Mouse (Mus musculus): ENCODE results near the gene Hrh2. TPM values are rescaled to one million over a fixed set of nuclear protein-coding genes. Genes with fewer than 3 reads are reported as not detected.

Hrh2 gene
- polyA plus RNA-seq, 1 experiment from 2014 or later = 0.11 TPM

DNA sequence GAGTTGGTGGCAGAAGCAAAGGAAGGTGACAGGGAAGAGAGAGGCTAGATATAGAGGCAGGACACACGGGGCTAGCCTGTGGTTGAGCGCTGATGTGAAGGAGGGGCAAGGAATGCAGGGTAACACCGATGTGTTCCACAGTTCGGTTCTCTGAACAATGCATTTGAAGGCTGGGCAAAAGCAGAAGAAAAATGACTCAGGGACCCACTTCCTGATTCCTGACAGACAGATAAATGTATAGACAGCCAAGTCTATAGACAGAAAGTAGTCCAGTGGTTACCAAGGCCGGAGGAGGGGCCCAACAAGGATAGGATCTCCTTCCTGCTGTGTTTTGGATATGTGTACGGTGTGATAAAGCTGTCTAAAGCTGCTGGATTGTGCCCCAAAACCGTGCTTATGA lies 13.3 kb downstream of the Hrh2 start:
- Histone ChIP-seq H3K4me2 (replicated peaks) (no peak overlapping the region), H3K4me3 (replicated peaks) (no peak overlapping the region), H3K27ac (no peak overlapping the region), H3K36me3 (no peaks in the 10 kb centered on the region), H3K9me3 (no peaks in the 10 kb centered on the region), H3K27me3 (replicated peaks) (no peaks in the 10 kb centered on the region), H3K9ac (no peak overlapping the region), H3K4me1 (replicated peaks) (no peaks in the 10 kb centered on the region)
- ATAC-seq = no peak
- WGBS = 69% methylated on average over 7 of the region's 7 CpGs

- no peak overlapping the region for H3K4me2 ChIP-seq (replicated peaks)
Measured at GRCm38 (mm10) chr13:54206140-54206753, 14.3 kb downstream of the Hrh2 start.

GRCm38 (mm10) chr13:54209476-54210253 lies 17.7 kb downstream of the Hrh2 start:
- no peaks in the 10 kb centered on the region for H3K27me3 ChIP-seq (replicated peaks)
- no peaks in the 10 kb centered on the region for H3K4me1 ChIP-seq (replicated peaks)
- no peak overlapping the region for H3K4me3 ChIP-seq (replicated peaks)
- no peak overlapping the region for H3K9ac ChIP-seq
- 58% methylated on average over 8 of the region's 8 CpGs for WGBS
- no peaks in the 10 kb centered on the region for H3K9me3 ChIP-seq
- no peak overlapping the region for H3K4me2 ChIP-seq (replicated peaks)
- no peak overlapping the region for H3K27ac ChIP-seq
- ATAC-seq = no peak
- no peaks in the 10 kb centered on the region for H3K36me3 ChIP-seq

More at GRCm38 (mm10) chr13:54206140-54206753, 14.3 kb downstream of the Hrh2 start:
- no peaks in the 10 kb centered on the region for H3K36me3 ChIP-seq
- no peak overlapping the region for H3K27ac ChIP-seq
- H3K9ac ChIP-seq = no peak overlapping the region
- no peak for ATAC-seq
- no peaks in the 10 kb centered on the region for H3K27me3 ChIP-seq (replicated peaks)
- 78% methylated on average over 9 of the region's 9 CpGs for WGBS
- H3K9me3 ChIP-seq = no peaks in the 10 kb centered on the region
- H3K4me3 ChIP-seq (replicated peaks) = no peak overlapping the region
- no peaks in the 10 kb centered on the region for H3K4me1 ChIP-seq (replicated peaks)

- Histone ChIP-seq H3K9me3 (no peaks in the 10 kb centered on the region), H3K4me2 (replicated peaks) (no peak overlapping the region), H3K27ac (no peak overlapping the region), H3K4me1 (replicated peaks) (no peaks in the 10 kb centered on the region), H3K36me3 (no peaks in the 10 kb centered on the region), H3K9ac (no peak overlapping the region), H3K27me3 (replicated peaks) (no peaks in the 10 kb centered on the region), H3K4me3 (replicated peaks) (no peak overlapping the region)
- WGBS = 42% methylated on average over 10 of the region's 10 CpGs
- no peak for ATAC-seq
Measured at GRCm38 (mm10) chr13:54211528-54212488, 19.9 kb downstream of the Hrh2 start.

DNA sequence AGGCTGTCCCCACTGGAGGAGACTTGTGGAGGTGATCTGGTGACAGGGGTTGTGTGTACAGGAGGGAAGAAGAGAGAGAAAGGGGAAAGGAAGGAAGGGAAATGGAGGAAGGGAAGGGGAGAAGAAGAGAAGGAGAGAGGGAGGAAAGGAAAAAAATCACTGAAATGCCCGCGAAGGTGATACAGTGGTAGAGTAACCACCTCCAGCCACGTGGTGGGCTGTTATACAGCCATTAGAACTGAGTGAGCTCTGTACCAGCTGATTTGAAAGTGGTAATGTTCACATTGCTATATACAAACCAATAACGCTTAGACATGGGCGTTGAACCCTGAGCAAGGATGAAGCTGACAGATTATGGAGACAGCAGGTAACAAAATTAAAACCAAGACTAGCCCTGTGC lies 20.6 kb downstream of the Hrh2 start:
- WGBS = 65% methylated on average over 5 of the region's 5 CpGs
- Histone ChIP-seq H3K4me1 (replicated peaks) (no peaks in the 10 kb centered on the region), H3K36me3 (no peaks in the 10 kb centered on the region), H3K9me3 (no peaks in the 10 kb centered on the region), H3K4me2 (replicated peaks) (no peak overlapping the region), H3K27ac (no peak overlapping the region), H3K9ac (no peak overlapping the region), H3K27me3 (replicated peaks) (no peaks in the 10 kb centered on the region), H3K4me3 (replicated peaks) (no peak overlapping the region)
- no peak for ATAC-seq

- H3K4me1 ChIP-seq (replicated peaks) = no peaks in the 10 kb centered on the region
- H3K4me2 ChIP-seq (replicated peaks) = no peak overlapping the region
- H3K27me3 ChIP-seq (replicated peaks) = no peaks in the 10 kb centered on the region
- H3K27ac ChIP-seq = no peak overlapping the region
- H3K36me3 ChIP-seq = no peaks in the 10 kb centered on the region
- no peak overlapping the region for H3K9ac ChIP-seq
- 53% methylated on average over 5 of the region's 5 CpGs for WGBS
- no peak overlapping the region for H3K4me3 ChIP-seq (replicated peaks)
- no peaks in the 10 kb centered on the region for H3K9me3 ChIP-seq
- ATAC-seq = no peak
Measured at GRCm38 (mm10) chr13:54215266-54215665, 23.3 kb downstream of the Hrh2 start.

DNA sequence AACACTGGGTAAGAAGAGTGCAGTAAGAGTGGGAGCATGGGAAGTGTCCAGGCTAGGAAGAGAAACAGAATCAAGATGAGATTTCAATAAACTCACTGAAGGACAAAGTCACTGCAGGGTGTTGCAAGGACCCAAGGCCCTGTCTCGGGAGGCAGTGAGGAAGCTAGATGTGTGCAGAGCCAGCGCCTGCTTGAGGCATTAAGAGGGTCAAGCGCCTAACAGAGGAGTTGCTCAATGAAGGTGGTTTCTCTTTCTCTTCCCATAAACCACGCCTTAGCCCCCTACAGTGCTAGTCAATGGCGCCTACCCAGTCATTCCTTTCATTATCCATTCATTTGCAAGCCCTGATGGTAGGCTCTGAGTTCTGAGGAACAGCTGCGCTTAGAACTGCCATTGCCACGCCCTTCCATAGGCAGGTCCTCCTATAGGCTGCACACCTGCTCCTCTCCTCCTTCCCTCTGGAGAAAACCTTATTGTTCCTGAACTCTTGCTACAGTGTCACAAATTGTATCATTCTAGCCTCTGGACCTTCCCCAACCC lies 23.9 kb downstream of the Hrh2 start:
- Histone ChIP-seq H3K9me3 (no peaks in the 10 kb centered on the region), H3K36me3 (no peaks in the 10 kb centered on the region), H3K4me1 (replicated peaks) (no peaks in the 10 kb centered on the region), H3K4me3 (replicated peaks) (no peak overlapping the region), H3K4me2 (replicated peaks) (no peak overlapping the region), H3K27ac (no peak overlapping the region), H3K9ac (no peak overlapping the region), H3K27me3 (replicated peaks) (no peaks in the 10 kb centered on the region)
- ATAC-seq = no peak
- 43% methylated on average over 7 of the region's 7 CpGs for WGBS

DNA sequence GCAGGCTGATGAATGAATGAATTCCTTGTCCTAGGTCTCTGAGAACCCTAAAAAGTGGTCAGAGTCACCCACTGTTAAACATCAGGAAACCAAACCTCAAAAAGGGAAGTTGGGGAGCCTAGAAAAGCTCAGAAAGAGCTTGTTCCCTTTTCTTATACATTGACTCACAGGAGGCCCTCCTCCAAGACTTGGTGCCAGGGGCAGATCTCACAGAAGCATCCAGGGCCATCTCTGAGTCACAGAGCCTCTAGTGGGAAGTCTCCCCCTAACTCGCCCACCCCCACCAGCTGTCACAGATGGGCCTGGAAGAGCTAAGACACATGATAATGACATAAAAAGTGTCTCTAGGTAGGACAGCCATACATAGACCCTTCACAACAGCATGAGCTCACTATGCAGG lies 26.4 kb downstream of the Hrh2 start:
- no peak overlapping the region for H3K9ac ChIP-seq
- no peak overlapping the region for H3K4me3 ChIP-seq (replicated peaks)
- no peaks in the 10 kb centered on the region for H3K36me3 ChIP-seq
- no peaks in the 10 kb centered on the region for H3K4me1 ChIP-seq (replicated peaks)
- H3K27me3 ChIP-seq (replicated peaks) = no peaks in the 10 kb centered on the region
- H3K4me2 ChIP-seq (replicated peaks) = no peak overlapping the region
- H3K9me3 ChIP-seq = no peaks in the 10 kb centered on the region
- H3K27ac ChIP-seq = no peak overlapping the region
- WGBS = 64% methylated on average over 1 of the region's 1 CpGs
- ATAC-seq = no peak

DNA sequence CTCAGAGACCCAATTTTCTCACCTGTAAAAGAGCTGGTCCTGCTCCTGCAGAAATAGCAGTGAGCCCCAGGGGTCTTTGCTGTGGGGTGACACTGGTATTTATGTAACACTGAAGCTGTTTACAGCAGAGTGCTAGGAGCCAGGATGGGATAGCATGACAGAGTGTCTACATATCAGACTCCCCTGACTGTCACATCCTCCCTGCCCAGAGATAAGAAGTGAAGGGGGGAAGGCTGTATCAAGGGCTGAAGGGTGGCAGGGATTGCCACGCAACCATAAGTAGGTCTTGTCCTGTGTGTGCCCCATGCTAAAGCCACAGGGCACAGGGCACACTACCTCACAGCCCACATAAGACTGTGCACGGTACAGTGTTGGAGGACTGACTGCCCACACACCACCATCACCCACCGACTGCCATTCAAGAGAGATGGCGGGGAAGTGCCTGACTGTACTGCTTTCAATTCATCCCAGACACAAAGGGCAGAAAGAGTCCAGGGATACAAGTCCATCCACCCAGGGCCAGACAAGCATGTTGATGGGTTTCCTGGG lies 29.8 kb downstream of the Hrh2 start:
- H3K4me1 ChIP-seq (replicated peaks) = no peaks in the 10 kb centered on the region
- 73% methylated on average over 4 of the region's 4 CpGs for WGBS
- H3K36me3 ChIP-seq = no peaks in the 10 kb centered on the region
- H3K27ac ChIP-seq = no peak overlapping the region
- no peaks in the 10 kb centered on the region for H3K27me3 ChIP-seq (replicated peaks)
- no peak overlapping the region for H3K4me2 ChIP-seq (replicated peaks)
- H3K9ac ChIP-seq = no peak overlapping the region
- no peak for ATAC-seq
- no peaks in the 10 kb centered on the region for H3K9me3 ChIP-seq
- H3K4me3 ChIP-seq (replicated peaks) = no peak overlapping the region

DNA sequence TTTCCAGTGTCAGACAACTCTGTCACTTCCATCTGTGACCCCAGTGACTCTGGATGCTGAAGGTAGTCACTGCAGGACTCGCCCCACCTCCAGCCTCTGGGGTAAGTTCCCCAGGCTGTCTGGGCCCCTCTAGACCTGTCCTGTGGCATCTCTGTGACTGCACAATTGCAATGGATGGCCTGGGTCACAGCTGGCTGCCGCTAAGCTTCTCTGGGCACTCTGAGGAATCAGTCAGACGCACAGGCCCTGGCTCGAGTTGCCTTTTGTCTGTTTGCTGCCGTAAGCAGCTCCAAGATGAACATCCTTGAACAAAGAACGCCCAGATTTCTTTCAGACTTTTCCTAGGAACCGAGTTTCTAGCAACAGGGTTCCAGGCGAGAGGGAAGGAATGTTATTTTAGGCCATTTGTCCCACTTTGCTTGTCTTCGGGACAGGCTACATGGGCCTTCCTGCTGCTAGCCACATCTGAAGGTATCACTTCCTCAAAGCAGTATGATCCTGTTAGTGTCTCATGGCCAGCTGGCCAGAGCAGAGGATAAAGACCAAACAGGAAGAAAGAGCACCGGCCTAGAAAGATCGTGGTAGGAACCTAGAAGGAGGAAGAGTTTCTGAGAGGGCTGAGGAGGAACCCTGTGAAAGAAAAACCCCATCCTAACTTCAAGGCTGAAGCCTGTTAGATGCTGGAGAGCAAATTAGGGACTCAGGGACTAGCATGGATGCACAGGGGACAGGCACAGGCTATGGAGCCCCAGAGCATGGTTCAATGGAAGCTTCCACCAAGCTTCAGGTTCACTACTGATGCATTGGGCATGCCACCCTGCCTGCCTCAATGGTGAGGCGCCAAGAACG lies 31.2 kb downstream of the Hrh2 start:
- no peak for ATAC-seq
- no peak overlapping the region for H3K27ac ChIP-seq
- no peaks in the 10 kb centered on the region for H3K4me1 ChIP-seq (replicated peaks)
- WGBS = 70% methylated on average over 13 of the region's 13 CpGs
- no peaks in the 10 kb centered on the region for H3K27me3 ChIP-seq (replicated peaks)
- no peak overlapping the region for H3K4me2 ChIP-seq (replicated peaks)
- H3K9ac ChIP-seq = no peak overlapping the region
- H3K9me3 ChIP-seq = no peaks in the 10 kb centered on the region
- no peak overlapping the region for H3K4me3 ChIP-seq (replicated peaks)
- no peaks in the 10 kb centered on the region for H3K36me3 ChIP-seq

DNA sequence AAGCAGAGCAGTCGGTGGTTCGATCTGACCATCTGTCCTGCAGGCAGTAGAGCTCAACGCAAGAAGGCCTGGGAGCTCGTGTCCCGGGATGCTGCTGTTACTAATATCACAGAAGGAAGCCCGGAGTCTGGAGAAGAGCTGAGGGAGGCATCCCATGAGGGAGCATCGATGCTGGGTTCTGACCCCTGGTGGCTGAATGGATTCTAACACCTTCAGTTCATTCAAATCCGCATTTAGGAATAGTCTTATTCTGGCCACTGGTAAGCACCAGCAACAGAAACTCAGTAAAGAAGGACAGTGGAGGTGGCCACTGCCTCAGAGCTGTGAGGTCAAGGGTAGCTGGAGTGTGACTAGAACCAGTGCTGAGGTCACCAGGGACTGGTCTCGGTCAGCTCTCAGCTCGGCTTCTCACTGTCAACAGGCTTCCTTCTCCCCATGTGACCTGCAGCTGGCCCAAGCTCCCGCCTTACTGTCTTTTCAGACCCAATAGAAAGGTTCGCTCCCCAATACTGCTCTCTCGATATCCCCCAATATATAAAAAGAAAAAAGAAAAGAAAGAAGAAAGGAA lies 36.1 kb downstream of the Hrh2 start:
- Histone ChIP-seq H3K9me3 (no peaks in the 10 kb centered on the region), H3K4me2 (replicated peaks) (no peak overlapping the region), H3K27ac (no peak overlapping the region), H3K4me3 (replicated peaks) (no peak overlapping the region), H3K4me1 (replicated peaks) (0 out of 2 replicates have a peak, but pooled peaks cover 4% of the 10 kb centered on the region), H3K36me3 (no peaks in the 10 kb centered on the region), H3K27me3 (replicated peaks) (no peaks in the 10 kb centered on the region), H3K9ac (no peak overlapping the region)
- WGBS = 22% methylated on average over 13 of the region's 13 CpGs
- no peak for ATAC-seq
